ENCODE assay signal across 9 mouse cellular contexts in the genomic region with DNA sequence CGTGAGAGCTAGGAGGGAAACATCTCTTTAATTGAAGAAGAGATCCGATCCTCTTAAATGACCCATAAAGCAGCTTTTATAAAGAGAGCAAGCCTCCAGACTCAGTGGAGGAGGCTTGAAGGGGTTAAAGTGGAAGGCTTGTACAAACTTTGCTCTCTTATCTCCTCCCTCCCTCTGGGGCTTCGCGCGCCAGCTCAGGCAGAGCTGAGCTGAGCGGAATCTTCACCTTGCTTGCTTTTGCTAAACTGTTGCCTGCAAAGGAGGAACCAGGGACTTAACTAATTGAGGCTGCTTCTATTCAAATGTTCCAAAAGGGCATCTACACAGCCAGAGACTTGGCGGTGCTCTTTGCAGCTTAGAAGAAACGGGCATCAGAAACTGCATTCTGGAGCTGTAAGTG. TPM values are rescaled to one million over a fixed set of nuclear protein-coding genes. Genes with fewer than 3 reads are reported as not detected.
DNase-seq lines count a peak whose midpoint lies in the region; ATAC-seq and TF ChIP-seq lines count a peak whose summit lies in the region.
"Had no signal": no experiment of that assay in that cellular context is flagged by ENCODE, and none has a peak within 500 bp of the region (broad histone marks: within the 10 kb centered on the region; RNA-seq: fewer than 3 reads in every experiment).

Gene A730046J19Rik (plus strand): TSS at position 173 of the 400 bp plus-strand sequence.

- H3K9ac ChIP-seq in hindbrain, embryonic 13.5 days, result no peak within 1 kb of the TSS
- no peak within 1 kb of the TSS for H3K9ac ChIP-seq in embryonic facial prominence, embryonic 14.5 days (ENCODE audit: low read depth, low read length)
- no peak within 1 kb of the TSS for H3K9ac ChIP-seq in intestine, embryonic 14.5 days (ENCODE audit: low read length)
- H3K9ac ChIP-seq in midbrain, embryonic 16.5 days (ENCODE audit: low read depth, low read length), result no peak within 1 kb of the TSS

- no peak for TF ChIP-seq CTCF in left cerebral cortex, adult 2 months (IDR thresholded peaks at IDR 0.05)

- H3K27ac ChIP-seq in hindbrain, embryonic 13.5 days, result no peak within 1 kb of the TSS
- no peak within 1 kb of the TSS for H3K27ac ChIP-seq in hindbrain, embryonic 10.5 days
- H3K27ac ChIP-seq in embryonic facial prominence, embryonic 14.5 days (replicated peaks; ENCODE audit: low read depth, low read length), result no peak within 1 kb of the TSS
- H3K27ac ChIP-seq in intestine, embryonic 14.5 days (ENCODE audit: low read depth), result no peak within 1 kb of the TSS
- H3K27ac ChIP-seq in midbrain, embryonic 16.5 days (ENCODE audit: low read length), result no peak within 1 kb of the TSS
- no peak within 1 kb of the TSS for H3K27ac ChIP-seq in left cerebral cortex, adult 2 months

- no peaks in the 10 kb centered on the region for H3K36me3 ChIP-seq in hindbrain, embryonic 13.5 days
- H3K36me3 ChIP-seq in hindbrain, embryonic 10.5 days, result no peaks in the 10 kb centered on the region
- no peaks in the 10 kb centered on the region for H3K36me3 ChIP-seq in embryonic facial prominence, embryonic 14.5 days (ENCODE audit: control insufficient read depth, insufficient read depth, low read length)
- H3K36me3 ChIP-seq in intestine, embryonic 14.5 days (ENCODE audit: control insufficient read depth, insufficient read depth, low read length), result no peaks in the 10 kb centered on the region
- H3K36me3 ChIP-seq in midbrain, embryonic 16.5 days (ENCODE audit: control insufficient read depth, insufficient read depth, low read length), result no peaks in the 10 kb centered on the region

- H3K27me3 ChIP-seq in hindbrain, embryonic 13.5 days, result peaks cover 8% of the 10 kb centered on the region; the same call in 1 of the 2 replicates
- H3K27me3 ChIP-seq in hindbrain, embryonic 10.5 days (ENCODE audit: insufficient read depth, poor library complexity, severe bottlenecking), result peaks cover 21% of the 10 kb centered on the region
- H3K27me3 ChIP-seq in embryonic facial prominence, embryonic 14.5 days (replicated peaks; ENCODE audit: control insufficient read depth, insufficient read depth, low read length), result peaks cover 6% of the 10 kb centered on the region; the same call in 1 of the 2 replicates
- H3K27me3 ChIP-seq in intestine, embryonic 14.5 days (replicated peaks; ENCODE audit: control insufficient read depth, insufficient read depth, low read length), result no peaks in the 10 kb centered on the region
- no peaks in the 10 kb centered on the region for H3K27me3 ChIP-seq in midbrain, embryonic 16.5 days (ENCODE audit: control insufficient read depth, insufficient read depth, low read depth, low read length)

- peak within 1 kb of the TSS; percentile 36 for H3K4me2 ChIP-seq in hindbrain, embryonic 13.5 days
- peak within 1 kb of the TSS; percentile 44 for H3K4me2 ChIP-seq in embryonic facial prominence, embryonic 14.5 days (ENCODE audit: low read depth, low read length)
- H3K4me2 ChIP-seq in intestine, embryonic 14.5 days (ENCODE audit: low read length), result peak within 1 kb of the TSS; percentile 43
- peak within 1 kb of the TSS; percentile 55 for H3K4me2 ChIP-seq in midbrain, embryonic 16.5 days (ENCODE audit: low read length)

- DNase-seq in hindbrain, embryonic 10.5 days (ENCODE audit: low spot score), result no peak
- no peak for DNase-seq in embryonic facial prominence, embryonic 14.5 days (ENCODE audit: low spot score)
- DNase-seq in intestine, embryonic 14.5 days (ENCODE audit: low spot score), result no peak
- DNase-seq in left cerebral cortex, adult 2 months (ENCODE audit: extremely low spot score in 1 of 2, low spot score in 2 of 2), result no peak
- DNase-seq: right cerebral cortex, postnatal 4 days had no signal

- intact Hi-C loops in left cerebral cortex, adult 2 months (cut with DNase I), result no loop called here

- 41% methylated on average over 8 of the region's 8 CpGs for WGBS in hindbrain, embryonic 13.5 days
- 27% methylated on average over 8 of the region's 8 CpGs for WGBS in hindbrain, embryonic 10.5 days
- WGBS in embryonic facial prominence, embryonic 14.5 days, result 23% methylated on average over 8 of the region's 8 CpGs
- 16% methylated on average over 8 of the region's 8 CpGs for WGBS in intestine, embryonic 14.5 days
- WGBS in midbrain, embryonic 16.5 days, result 11% methylated on average over 8 of the region's 8 CpGs

- H3K4me3 ChIP-seq in hindbrain, embryonic 13.5 days, result 0 out of 2 replicates have a peak within 1 kb of the TSS, but pooled peaks have one; percentile 9
- no peak within 1 kb of the TSS for H3K4me3 ChIP-seq in hindbrain, embryonic 10.5 days
- H3K4me3 ChIP-seq in embryonic facial prominence, embryonic 14.5 days (ENCODE audit: low read depth, low read length), result peak within 1 kb of the TSS; percentile 17; the same call in 1 of the 2 replicates
- 0 out of 2 replicates have a peak within 1 kb of the TSS, but pooled peaks have one; percentile 8 for H3K4me3 ChIP-seq in intestine, embryonic 14.5 days (ENCODE audit: low read depth, low read length)
- H3K4me3 ChIP-seq in midbrain, embryonic 16.5 days (ENCODE audit: low read depth, low read length), result peak within 1 kb of the TSS; percentile 23; the same call in 1 of the 2 replicates
- no peak within 1 kb of the TSS for H3K4me3 ChIP-seq in left cerebral cortex, adult 2 months

- no peaks in the 10 kb centered on the region for H3K9me3 ChIP-seq in hindbrain, embryonic 13.5 days
- no peaks in the 10 kb centered on the region for H3K9me3 ChIP-seq in hindbrain, embryonic 10.5 days
- H3K9me3 ChIP-seq in embryonic facial prominence, embryonic 14.5 days (ENCODE audit: control insufficient read depth, low read length), result no peaks in the 10 kb centered on the region
- no peaks in the 10 kb centered on the region for H3K9me3 ChIP-seq in intestine, embryonic 14.5 days (ENCODE audit: control insufficient read depth, low read length)
- no peaks in the 10 kb centered on the region for H3K9me3 ChIP-seq in midbrain, embryonic 16.5 days (replicated peaks; ENCODE audit: control insufficient read depth, low read length, poor library complexity, severe bottlenecking)

- H3K4me1 ChIP-seq in hindbrain, embryonic 13.5 days (replicated peaks), result no peaks in the 10 kb centered on the region
- H3K4me1 ChIP-seq in hindbrain, embryonic 10.5 days (replicated peaks), result no peaks in the 10 kb centered on the region
- H3K4me1 ChIP-seq in embryonic facial prominence, embryonic 14.5 days (ENCODE audit: control insufficient read depth, insufficient read depth, low read length), result no peaks in the 10 kb centered on the region
- no peaks in the 10 kb centered on the region for H3K4me1 ChIP-seq in intestine, embryonic 14.5 days (replicated peaks; ENCODE audit: control insufficient read depth, insufficient read depth, low read length)
- H3K4me1 ChIP-seq in midbrain, embryonic 16.5 days (ENCODE audit: control insufficient read depth, insufficient read depth, low read length), result no peaks in the 10 kb centered on the region

- ATAC-seq in hindbrain, embryonic 13.5 days (ENCODE audit: low FRiP score), result no peak
- no peak for ATAC-seq in embryonic facial prominence, embryonic 14.5 days (ENCODE audit: low read depth)
- no peak for ATAC-seq in intestine, embryonic 14.5 days (replicated peaks; ENCODE audit: low FRiP score, low TSS enrichment, low read depth)
- no peak for ATAC-seq in midbrain, embryonic 16.5 days
- no peak for ATAC-seq in inflammation-experienced regulatory T-cells, adult 6 months
- no peak for ATAC-seq in erythroblast, adult 5-6 weeks (replicated peaks; ENCODE audit: low FRiP score, poor library complexity, severe bottlenecking)

RNA-seq across cellular contexts. Expression of gene A730046J19Rik, which starts in this region (rescaled TPM):
- 0.56 and 0.66 TPM in 2 replicates for polyA plus RNA-seq in hindbrain, embryonic 13.5 days (2015; fragmentation: Nextera tagmentation; extraction: Ambion mirVana)
- 0.04 and 0.29 TPM in 2 replicates for polyA plus RNA-seq in hindbrain, embryonic 10.5 days (2016; fragmentation: Nextera tagmentation; extraction: Ambion mirVana)
- 0.69 and 0.79 TPM in 2 replicates for polyA plus RNA-seq in embryonic facial prominence, embryonic 14.5 days (2014; fragmentation: Nextera tagmentation; extraction: Ambion mirVana)
- polyA plus RNA-seq in intestine, embryonic 14.5 days (2014; fragmentation: Nextera tagmentation; extraction: Ambion mirVana), result 0.48 and 0.51 TPM in 2 replicates
- 0.46 and 0.57 TPM in 2 replicates for polyA plus RNA-seq in midbrain, embryonic 16.5 days (2015; fragmentation: Nextera tagmentation; extraction: Ambion mirVana)
- polyA plus RNA-seq in inflammation-experienced regulatory T-cells, adult 6 months (2017; shearing (Covaris generic)), result not detected
- total RNA-seq in left cerebral cortex, adult 2 months (2021), result under 1 TPM; 0.16 TPM
- 0.42 TPM in 1 of 2 replicates, not detected in the other for total RNA-seq in erythroblast, adult 5-6 weeks (2015; ENCODE audit: low replicate concordance)
- 0.17 TPM in 1 of 2 replicates, not detected in the other for total RNA-seq in erythroblast, adult 5-6 weeks (2017; ENCODE audit: low replicate concordance)

Comparison
In these comparisons a context has a peak if more than half of its experiments do, and no peak if none do; other contexts are left out.
1. H3K4me3 ChIP-seq: peak in hindbrain, embryonic 13.5 days (single experiment), embryonic facial prominence, embryonic 14.5 days (single experiment), intestine, embryonic 14.5 days (single experiment) and midbrain, embryonic 16.5 days (single experiment); none in hindbrain, embryonic 10.5 days (single experiment) and left cerebral cortex, adult 2 months (single experiment).
2. Peak in every context shown above with its lines, with median percentiles within 50 percentile points of each other: H3K4me2 ChIP-seq.